Mouse (Mus musculus) embryonic facial prominence, embryonic 14.5 days (tissue): ENCODE measurements around the gene Frmd4a. TPM values are rescaled to one million over a fixed set of nuclear protein-coding genes. Genes with fewer than 3 reads are reported as not detected.
A peak's percentile ranks its signal among the peaks of the same experiment; 100 is the strongest.

ENCODE experiments used
- ATAC-seq: fragments of 200-750 bp; cut with Nextera tagmentation; 2 replicates; pipeline ENCODE4 v1.8.0; 2017; ENCODE audit warnings: low read depth, moderate number of reproducible peaks, moderate TSS enrichment
- DNase-seq: peaks from one replicate; pipeline ENCODE4 v3.0.0-alpha.2; 2015; ENCODE audit warnings: low spot score
- H3K27ac ChIP-seq: fragments of 300-500 bp; sonication (generic); replicated peaks from 2 replicates; pipeline ENCODE4 v1.5.1; 2014; ENCODE audit warnings: low read depth, mild to moderate bottlenecking, low read length, moderate library complexity
- H3K27me3 ChIP-seq: fragments of 300-500 bp; sonication (generic); replicated peaks from 2 replicates; pipeline ENCODE4 v1.6.1; 2014; ENCODE audit warnings: low read length; ENCODE audit not compliant: control insufficient read depth, insufficient read depth
- H3K36me3 ChIP-seq: fragments of 300-500 bp; sonication (generic); 2 replicates; pipeline ENCODE4 v1.6.1; 2014; ENCODE audit warnings: low read length, mixed read lengths; ENCODE audit not compliant: control insufficient read depth, insufficient read depth
- H3K4me1 ChIP-seq: fragments of 300-500 bp; sonication (generic); 2 replicates; pipeline ENCODE4 v1.6.1; 2014; ENCODE audit warnings: antibody characterized with exemption, low read length; ENCODE audit not compliant: control insufficient read depth, insufficient read depth
- H3K4me2 ChIP-seq: fragments of 300-500 bp; sonication (generic); 2 replicates; pipeline ENCODE4 v1.6.1; 2014; ENCODE audit warnings: low read depth, mild to moderate bottlenecking, low read length, moderate library complexity, mixed read lengths
- H3K4me3 ChIP-seq: fragments of 300-500 bp; sonication (generic); 2 replicates; pipeline ENCODE4 v1.5.1; 2014; ENCODE audit warnings: low read depth, mild to moderate bottlenecking, low read length
- H3K9ac ChIP-seq: fragments of 300-500 bp; sonication (generic); 2 replicates; pipeline ENCODE4 v1.6.1; 2014; ENCODE audit warnings: low read depth, mild to moderate bottlenecking, low read length, moderate library complexity, mixed read lengths
- H3K9me3 ChIP-seq: fragments of 300-500 bp; sonication (generic); 2 replicates; pipeline ENCODE4 v1.6.1; 2016; ENCODE audit warnings: low read length; ENCODE audit not compliant: control insufficient read depth
- WGBS: fragments of 180-500 bp; shearing (Covaris S2); extraction: QIAGEN DNeasy Blood & Tissue Kit; methylation state at CpG from one replicate; pipeline ENCODE4 v1.1.7; 2014; 5-methylcytosine and 5-hydroxymethylcytosine counted together
- polyA plus RNA-seq: library from polyadenylated mRNA; unstranded; fragments of >200 nt; fragmentation: Nextera tagmentation; extraction: Ambion mirVana; gene quantifications from 2 replicates; pipeline ENCODE4 v1.2.1, GENCODE M21; 2014

Gene Frmd4a
- polyA plus RNA-seq, 1 experiment from 2014 or later: 27.2 TPM

DNA sequence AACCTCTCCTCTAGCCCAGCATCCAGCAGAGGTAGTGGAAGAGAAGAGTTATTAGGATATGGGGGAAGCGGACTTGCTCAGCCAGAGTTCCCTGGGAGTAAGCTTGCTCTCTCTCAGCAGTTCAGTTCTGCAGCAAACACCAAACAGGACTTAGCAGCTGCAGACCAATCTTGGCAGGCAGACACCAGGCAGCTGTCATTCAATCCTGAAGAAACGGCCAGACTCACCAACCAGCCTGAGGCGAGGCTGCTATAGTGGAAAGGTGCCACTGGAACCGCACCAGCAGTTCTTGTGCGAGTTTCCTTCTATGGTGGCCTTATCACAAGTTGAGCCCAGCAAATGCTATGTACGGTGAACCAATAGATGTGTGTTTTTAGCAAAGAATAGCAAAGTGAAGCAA, 406.4 kb downstream of the Frmd4a start:
- no peaks in the 10 kb centered on the region for H3K27me3 ChIP-seq
- H3K36me3 ChIP-seq: 0 out of 2 replicates have a peak, but pooled peaks cover 3% of the 10 kb centered on the region
- no peak overlapping the region for H3K9ac ChIP-seq
- H3K4me3 ChIP-seq: no peak overlapping the region
- DNase-seq: no peak
- no peaks in the 10 kb centered on the region for H3K9me3 ChIP-seq
- no peak overlapping the region for H3K4me2 ChIP-seq
- no peak overlapping the region for H3K27ac ChIP-seq
- 75% methylated on average over 6 of the region's 6 CpGs for WGBS
- H3K4me1 ChIP-seq: no peaks in the 10 kb centered on the region
- ATAC-seq: no peak

DNA sequence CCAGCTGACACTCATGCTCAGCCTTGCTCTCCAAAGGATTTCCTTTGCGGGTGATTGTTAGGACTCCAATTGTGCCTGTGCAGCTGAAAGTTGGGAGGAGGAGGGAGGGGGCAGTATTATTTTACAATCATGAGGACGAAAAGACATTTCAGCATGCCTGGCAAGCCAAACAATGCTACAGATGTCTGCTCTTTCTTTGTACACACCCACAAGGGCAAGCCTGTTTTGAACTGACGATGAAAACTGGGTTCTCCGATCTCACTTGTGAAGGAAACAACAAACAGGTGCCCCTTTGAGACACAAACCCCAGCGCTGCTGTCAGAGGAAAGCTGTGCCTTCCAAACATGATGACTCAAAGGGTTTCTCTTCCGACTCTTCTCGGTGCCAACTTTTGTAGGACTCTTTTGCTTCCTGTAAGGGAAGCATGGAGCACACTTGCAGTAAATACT, 410.9 kb downstream of the Frmd4a start:
- peak overlapping the region; percentile 21; the same call in 1 of the 2 replicates for H3K27ac ChIP-seq
- peak; percentile 73 for ATAC-seq
- WGBS: 51% methylated on average over 7 of the region's 7 CpGs

DNA sequence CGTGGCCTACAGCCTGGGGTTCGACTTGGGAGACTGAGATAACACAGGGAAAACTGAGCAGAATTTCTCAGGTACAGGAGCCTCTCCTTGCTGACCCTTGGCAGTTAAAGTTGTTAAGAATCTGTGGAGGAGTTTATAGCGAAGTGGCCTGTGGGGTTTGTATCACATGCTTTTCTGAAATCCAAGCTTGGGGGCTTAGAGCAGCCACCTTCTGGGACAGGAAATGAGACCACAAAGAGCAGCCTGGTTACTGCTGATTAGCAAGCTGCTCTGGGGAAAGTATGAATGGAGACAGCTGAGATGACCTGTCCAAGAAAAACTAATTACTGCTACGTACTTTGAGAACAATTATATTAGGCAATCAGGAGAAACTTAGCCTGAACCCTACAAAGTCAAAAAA, 415.6 kb downstream of the Frmd4a start:
- DNase-seq (peak; percentile 43), ATAC-seq (no peak)
- H3K9me3 ChIP-seq: no peaks in the 10 kb centered on the region
- H3K4me3 ChIP-seq: no peak overlapping the region
- H3K27ac ChIP-seq: no peak overlapping the region; the same call in 1 of the 2 replicates
- no peak overlapping the region for H3K4me2 ChIP-seq
- peaks cover 17% of the 10 kb centered on the region for H3K4me1 ChIP-seq
- H3K36me3 ChIP-seq: peaks cover 21% of the 10 kb centered on the region
- H3K27me3 ChIP-seq: no peaks in the 10 kb centered on the region
- H3K9ac ChIP-seq: no peak overlapping the region
- WGBS: 47% methylated on average over 4 of the region's 4 CpGs

More for the DNA sequence above, 410.9 kb downstream of the Frmd4a start:
- no peak overlapping the region for H3K9ac ChIP-seq
- no peak overlapping the region for H3K4me3 ChIP-seq
- peaks cover 7% of the 10 kb centered on the region for H3K4me1 ChIP-seq
- DNase-seq: peak; percentile 82
- H3K9me3 ChIP-seq: no peaks in the 10 kb centered on the region
- H3K27me3 ChIP-seq: no peaks in the 10 kb centered on the region
- H3K36me3 ChIP-seq: peaks cover 11% of the 10 kb centered on the region; the same call in 1 of the 2 replicates
- no peak overlapping the region for H3K4me2 ChIP-seq

DNA sequence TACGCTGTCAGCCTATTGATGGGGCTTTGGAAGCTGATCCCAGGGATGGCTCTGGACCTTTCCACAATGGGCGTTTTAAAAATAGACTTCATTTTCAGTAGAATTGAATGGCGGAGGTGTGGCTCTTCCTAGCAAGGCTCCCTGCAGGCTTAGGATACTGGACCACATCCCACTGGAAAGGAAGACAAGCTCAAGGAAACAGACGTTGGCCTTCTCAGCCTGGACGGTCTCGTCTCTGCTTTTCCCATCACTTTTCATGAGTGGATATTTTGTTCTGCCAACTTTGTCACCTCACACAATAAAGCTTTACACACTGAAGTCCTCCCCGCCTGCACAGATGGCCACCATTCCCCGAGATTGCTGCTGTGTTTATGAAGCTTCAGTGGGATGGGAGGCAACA, 417.5 kb downstream of the Frmd4a start:
- H3K9ac ChIP-seq: no peak overlapping the region
- 79% methylated on average over 8 of the region's 8 CpGs for WGBS
- DNase-seq: no peak
- no peaks in the 10 kb centered on the region for H3K27me3 ChIP-seq
- no peak overlapping the region for H3K27ac ChIP-seq
- no peak overlapping the region for H3K4me3 ChIP-seq
- H3K4me1 ChIP-seq: peaks cover 17% of the 10 kb centered on the region
- no peak overlapping the region for H3K4me2 ChIP-seq
- ATAC-seq: no peak
- peaks cover 21% of the 10 kb centered on the region for H3K36me3 ChIP-seq
- H3K9me3 ChIP-seq: no peaks in the 10 kb centered on the region

DNA sequence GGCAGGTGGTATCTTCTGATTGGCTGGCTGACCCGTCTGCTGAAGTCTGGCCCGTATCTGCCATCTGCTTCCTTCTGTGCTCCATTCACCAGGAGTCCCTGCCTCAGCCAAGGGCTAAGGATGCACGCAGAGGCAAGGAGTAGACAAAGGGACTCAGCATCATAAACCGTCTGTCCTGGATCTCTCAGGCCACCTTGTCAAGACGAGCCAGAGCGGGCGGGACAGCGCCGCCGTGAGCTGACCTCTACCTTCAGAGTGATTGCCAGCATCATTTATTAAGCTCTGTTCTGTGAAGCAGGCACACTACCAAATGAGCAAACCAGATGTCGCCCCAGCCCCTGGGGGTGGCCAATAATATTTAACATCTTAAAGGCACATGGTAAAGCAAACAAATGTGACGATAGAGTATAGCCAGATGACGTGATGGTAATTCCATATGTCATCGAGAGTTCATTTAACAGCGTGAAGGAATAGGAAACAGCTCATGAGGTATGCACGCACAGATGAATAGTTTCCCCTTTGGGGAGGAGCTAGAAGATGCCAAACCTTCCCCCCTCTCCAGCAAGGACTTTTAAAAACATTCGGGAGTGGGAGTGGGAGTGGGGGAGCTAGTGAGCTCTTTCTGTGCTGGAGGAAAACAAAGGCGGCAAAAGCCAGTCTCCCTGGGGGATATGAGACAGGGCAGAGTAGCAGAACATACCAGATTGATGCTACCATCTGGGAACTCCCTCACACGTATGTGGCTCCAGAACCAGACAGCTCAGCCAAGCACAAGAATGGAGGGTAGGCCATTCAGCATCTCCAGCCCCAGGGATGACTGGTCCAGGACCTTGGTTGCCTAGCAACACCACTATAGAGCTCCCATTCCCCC, 419.1 kb downstream of the Frmd4a start:
- H3K27ac ChIP-seq: no peak overlapping the region
- peak; percentile 48 for DNase-seq

DNA sequence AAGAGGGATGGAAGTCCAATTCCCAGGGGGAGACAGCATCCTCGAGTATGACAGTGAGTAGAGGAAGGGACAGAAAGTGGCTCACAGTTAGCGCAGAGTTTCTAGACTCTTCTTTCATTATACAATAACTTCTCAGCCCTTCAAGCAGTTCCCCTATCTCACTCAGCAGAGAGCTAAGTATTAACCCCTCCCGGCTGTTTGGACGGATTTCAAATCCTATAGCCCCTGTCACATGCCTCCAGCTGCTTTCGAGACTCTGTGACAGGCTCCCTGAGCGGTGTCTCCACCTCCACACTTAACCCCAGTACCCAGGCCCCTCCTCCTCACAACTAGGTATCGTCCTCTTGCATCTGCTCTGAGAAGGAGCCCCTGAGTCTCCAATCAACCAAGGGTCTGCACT, 421.2 kb downstream of the Frmd4a start:
- ATAC-seq (no peak), DNase-seq (no peak)
- Histone ChIP-seq H3K9ac (no peak overlapping the region), H3K4me3 (no peak overlapping the region), H3K4me1 (peaks cover 10% of the 10 kb centered on the region; the same call in 1 of the 2 replicates), H3K4me2 (no peak overlapping the region), H3K9me3 (no peaks in the 10 kb centered on the region), H3K27me3 (no peaks in the 10 kb centered on the region), H3K36me3 (peaks cover 10% of the 10 kb centered on the region), H3K27ac (no peak overlapping the region)
- 46% methylated on average over 7 of the region's 7 CpGs for WGBS

More for the DNA sequence above, 419.1 kb downstream of the Frmd4a start:
- no peak overlapping the region for H3K9ac ChIP-seq
- 47% methylated on average over 19 of the region's 19 CpGs for WGBS
- H3K27me3 ChIP-seq: no peaks in the 10 kb centered on the region
- no peaks in the 10 kb centered on the region for H3K9me3 ChIP-seq
- H3K4me2 ChIP-seq: no peak overlapping the region
- H3K36me3 ChIP-seq: peaks cover 19% of the 10 kb centered on the region
- ATAC-seq: peak; percentile 67; the same call in 1 of the 2 replicates
- no peak overlapping the region for H3K4me3 ChIP-seq
- peaks cover 17% of the 10 kb centered on the region for H3K4me1 ChIP-seq

DNA sequence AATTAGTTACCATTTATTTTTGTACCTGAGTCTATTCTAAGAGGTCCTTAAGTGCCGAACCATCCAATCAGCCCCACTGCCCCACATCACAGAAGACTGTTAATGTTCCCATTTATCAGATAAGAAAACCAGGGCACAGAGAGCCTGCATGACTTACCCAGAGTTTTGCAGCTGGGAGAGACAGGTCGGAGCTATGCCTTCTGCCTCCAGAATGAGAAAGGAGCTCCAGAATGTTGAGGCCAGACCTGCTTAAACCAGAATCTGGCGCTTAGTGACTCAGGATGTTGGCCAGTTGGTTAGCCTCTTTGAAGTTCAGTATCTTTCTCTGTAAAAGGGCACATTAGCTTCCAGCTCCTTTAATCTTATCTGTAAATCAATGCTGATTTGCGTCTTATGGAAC, 422.4 kb downstream of the Frmd4a start:
- no peak overlapping the region for H3K4me2 ChIP-seq
- no peak overlapping the region for H3K4me3 ChIP-seq
- no peak for DNase-seq
- no peak overlapping the region for H3K9ac ChIP-seq
- no peaks in the 10 kb centered on the region for H3K27me3 ChIP-seq
- H3K9me3 ChIP-seq: no peaks in the 10 kb centered on the region
- peaks cover 10% of the 10 kb centered on the region; the same call in 1 of the 2 replicates for H3K4me1 ChIP-seq
- H3K27ac ChIP-seq: no peak overlapping the region
- H3K36me3 ChIP-seq: peaks cover 10% of the 10 kb centered on the region
- WGBS: 75% methylated on average over 4 of the region's 4 CpGs
- ATAC-seq: no peak

DNA sequence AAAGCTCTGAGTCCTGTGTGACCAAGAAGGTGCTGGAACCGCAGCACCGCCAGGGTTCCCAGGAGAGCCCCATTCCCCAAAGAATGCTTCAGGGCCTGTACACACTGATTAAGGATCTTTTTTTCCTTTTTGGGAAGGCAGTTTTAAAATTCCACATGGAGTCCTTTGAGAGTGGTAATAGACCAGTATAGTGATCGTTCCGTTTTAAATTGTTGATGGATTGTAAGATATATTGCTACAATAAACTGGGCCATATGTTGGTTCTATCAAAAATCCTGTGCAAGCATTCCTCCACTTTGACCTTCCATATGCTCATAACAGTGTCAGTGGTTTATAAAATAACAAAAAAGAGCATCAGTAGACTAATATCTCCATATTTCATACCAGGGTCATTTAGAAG, 424.3 kb downstream of the Frmd4a start:
- H3K4me3 ChIP-seq: no peak overlapping the region
- ATAC-seq: no peak
- H3K4me2 ChIP-seq: no peak overlapping the region
- no peaks in the 10 kb centered on the region for H3K9me3 ChIP-seq
- no peaks in the 10 kb centered on the region for H3K27me3 ChIP-seq
- 72% methylated on average over 4 of the region's 4 CpGs for WGBS
- no peak for DNase-seq
- H3K9ac ChIP-seq: no peak overlapping the region
- peaks cover 8% of the 10 kb centered on the region; the same call in 1 of the 2 replicates for H3K4me1 ChIP-seq
- no peaks in the 10 kb centered on the region for H3K36me3 ChIP-seq
- no peak overlapping the region for H3K27ac ChIP-seq
